Mouse (Mus musculus) kidney, postnatal 36 days (tissue): ENCODE results near the gene Cyp2f2.
A peak's percentile ranks its signal among the peaks of the same experiment; 100 is the strongest.

Experiments used
- DNase-seq, 2 experiments: peaks; one replicate each; pipeline ENCODE4 v3.0.0; 2021 to 2022; ENCODE audit warnings: mixed read lengths in 2 of 2

Cyp2f2 gene

DNA sequence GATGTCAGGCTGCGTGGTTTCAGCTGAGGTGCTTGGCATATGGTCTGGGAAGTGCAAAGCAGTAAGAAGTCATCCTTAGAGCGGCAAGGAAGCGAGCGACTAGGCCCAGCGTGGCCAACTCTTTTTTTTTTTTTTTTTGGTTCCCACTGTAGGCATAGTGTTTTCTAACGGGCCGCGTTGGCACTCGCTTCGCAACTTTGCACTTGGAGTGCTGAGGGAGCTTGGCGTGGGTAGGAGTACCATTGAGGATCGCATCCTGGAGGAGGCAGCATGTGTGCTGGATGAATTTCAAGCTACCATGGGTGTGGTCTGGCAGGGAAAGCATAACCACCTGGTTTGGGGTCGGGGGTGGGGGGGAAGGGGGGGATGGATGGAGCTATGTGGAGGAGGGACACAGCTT is 36.3 kb downstream of the Cyp2f2 start:
- no peak for DNase-seq

DNA sequence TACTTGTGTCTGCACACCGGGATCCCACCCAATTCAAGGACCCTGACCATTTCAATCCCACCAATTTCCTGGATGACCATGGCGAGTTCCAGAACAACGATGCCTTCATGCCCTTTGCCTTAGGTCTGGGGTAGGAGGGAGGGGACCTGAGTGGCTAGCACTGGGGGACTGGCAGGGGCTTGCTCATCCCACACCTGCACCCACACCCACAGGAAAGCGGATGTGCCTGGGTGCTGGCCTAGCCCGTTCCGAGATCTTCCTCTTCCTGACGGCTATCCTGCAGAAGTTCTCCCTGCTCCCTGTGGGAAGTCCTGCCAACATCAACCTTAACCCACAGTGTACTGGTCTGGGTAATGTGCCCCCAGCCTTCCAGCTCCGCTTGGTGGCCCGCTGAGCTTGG is 38.5 kb downstream of the Cyp2f2 start:
- no peak for DNase-seq

DNA sequence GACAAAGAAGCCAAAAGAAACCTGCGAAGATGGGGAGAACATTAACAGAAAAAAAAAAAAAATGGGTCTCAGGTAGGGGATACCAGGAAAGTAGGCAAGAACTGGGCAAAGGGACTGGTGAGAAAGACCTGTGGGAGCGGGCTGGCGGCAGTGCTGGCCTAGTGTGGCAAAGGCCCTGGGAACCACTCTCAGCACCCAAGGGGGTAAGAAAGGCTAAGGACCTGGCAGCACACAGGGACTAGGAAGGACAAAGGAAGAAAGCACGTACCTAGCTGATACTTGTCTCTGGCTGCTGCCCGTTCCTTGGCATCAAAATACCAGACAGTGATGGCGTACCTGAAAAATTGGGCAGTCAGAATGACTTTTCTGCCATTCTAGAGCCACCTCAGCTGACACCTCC is 39.5 kb downstream of the Cyp2f2 start:
- DNase-seq = no peak

DNA sequence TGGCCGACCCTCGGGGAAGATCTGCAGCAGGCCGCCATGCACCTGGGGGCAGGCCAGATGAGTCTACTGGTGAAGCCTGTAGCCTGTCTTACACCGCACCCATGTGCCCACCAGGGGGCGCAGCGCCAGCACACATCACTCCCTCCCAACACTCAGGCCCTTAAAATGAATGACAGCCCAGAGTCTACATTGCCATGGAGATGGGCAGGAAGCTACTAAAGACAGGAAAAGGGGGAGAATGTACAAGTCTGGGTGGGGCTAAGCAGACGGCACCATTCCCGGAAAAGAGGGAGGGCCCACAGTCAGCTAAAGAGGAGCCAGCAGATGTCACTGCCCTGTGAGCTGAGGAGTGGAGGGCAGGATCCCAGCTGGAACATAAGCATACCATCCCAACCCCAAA is 40.2 kb downstream of the Cyp2f2 start:
- peak; percentile 95 for DNase-seq

DNA sequence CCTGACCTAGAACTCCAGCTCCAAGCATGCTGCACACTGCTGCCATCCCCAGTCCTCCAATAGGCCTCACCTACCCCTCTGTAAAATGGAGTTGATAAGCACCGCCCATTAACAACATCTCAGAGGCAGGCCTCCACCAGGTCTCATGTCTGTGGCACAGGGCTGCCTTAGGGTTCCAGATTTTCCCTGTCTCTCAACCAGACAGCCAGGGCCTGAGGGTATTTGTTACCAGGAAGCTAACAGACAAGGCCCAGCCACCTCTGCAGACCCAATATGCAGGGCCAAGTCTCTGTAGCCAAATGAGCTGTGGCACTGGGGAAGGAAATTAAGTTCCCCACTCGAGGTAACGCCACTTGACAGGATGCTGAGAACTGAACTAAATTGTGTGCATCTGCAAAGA is 41.2 kb downstream of the Cyp2f2 start:
- no peak for DNase-seq

DNA sequence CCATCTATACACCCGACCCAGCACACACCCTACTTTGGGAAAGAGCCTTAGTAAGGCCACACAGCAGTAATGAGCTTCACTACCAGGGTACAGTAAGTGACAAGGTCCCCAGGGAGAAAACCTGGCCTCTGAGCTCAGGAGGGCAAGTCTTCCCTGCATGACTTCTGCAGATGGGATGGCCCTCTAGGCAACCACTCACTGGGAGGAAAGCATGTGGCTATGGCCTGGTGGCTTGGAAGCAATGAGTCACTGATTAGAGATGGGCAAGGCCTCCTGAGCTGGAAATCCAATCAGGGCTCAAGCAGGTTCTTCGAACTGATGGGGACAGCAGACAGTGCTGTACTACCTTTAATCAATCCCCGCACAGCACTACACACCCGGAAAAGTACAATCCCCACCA is 42.0 kb downstream of the Cyp2f2 start:
- DNase-seq = no peak

DNA sequence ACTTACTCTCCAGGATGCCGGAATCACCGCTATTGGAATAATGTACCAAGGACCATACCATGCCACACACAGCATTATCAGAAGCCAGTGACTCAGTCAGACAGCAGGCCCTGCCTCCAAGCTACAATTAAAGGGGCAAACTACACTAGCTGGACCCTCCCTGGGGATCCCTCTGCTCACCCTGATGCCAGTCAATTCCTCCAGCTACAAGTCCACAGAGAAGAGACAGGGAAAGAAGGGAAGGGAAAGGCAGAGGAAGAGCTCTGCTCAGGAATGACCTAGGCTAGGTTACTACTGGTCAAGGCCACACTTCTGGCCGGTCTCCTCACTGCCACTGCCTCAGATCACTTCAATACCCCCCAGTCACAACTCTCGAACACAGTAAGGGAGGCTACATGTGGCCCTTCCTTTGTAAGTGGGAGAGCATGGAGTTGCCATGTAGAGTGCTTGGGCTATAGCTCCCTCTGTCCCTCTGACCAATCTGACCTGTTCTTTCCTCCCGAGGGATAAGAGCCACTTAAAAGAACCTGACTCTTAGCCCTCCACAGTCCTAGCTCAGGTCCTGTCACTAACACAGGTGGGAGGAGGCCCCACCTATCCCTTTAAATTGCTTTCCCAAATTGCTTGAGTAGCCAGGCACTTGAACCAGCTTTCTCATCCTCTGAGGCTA is 43.2 kb downstream of the Cyp2f2 start:
- DNase-seq = no peak

DNA sequence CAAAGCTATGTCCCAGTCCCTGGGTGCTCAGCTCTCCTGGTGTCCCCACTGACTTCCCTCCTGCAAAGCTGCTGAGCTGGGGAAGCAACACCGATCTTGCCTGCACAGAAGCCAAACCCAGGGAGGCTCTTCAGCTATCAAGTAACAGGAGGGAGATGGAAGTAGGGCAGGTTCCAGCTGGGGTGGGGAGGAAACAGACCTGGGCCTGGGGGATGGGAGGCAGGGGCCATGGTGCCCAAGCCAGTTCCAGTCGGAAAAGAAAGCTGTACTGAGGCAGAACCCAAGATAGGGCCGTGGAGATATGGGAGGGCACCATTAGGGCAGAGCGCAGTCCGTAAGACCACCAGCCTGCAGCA is 43.7 kb downstream of the Cyp2f2 start:
- no peak for DNase-seq

DNA sequence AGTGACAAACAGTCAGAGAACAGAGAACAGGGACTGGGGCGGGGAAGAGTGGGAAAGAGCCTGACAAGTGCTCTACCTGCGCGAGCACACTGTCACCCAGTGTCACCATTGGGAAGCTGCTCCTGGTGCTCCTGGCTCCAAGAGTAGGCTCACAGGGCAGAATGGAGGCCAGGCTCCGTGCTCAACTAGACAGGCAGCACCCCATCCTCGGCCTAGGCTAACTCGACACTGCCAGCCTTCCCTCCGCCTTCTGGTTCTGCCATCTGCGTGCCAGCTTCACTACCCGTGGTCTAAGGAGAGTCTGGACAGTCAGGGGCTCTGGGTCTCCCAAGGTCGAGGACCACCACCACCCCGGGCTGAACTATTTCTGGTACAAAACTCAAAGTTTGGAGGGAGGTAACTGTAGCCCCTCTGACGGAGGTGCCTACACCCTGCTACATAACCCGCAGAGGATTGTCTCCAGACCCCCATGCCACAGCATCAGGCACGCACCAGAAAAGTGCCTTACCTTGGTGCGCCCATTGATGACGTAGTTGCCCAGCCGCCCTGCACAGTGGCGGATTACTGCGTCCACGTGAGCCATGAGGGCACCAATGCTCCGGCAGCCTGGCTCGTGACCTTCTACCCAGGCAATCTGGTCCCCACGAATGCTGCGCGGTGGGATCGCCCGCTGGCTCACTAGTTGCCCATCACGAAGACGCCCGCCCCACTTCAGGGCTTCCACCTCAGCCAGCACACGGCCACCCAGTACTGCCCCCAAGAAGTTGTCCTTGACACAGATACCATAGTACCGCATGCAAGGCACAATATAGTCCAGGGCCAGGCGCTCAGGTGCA is 44.6 kb downstream of the Cyp2f2 start:
- peak in 1 of 2 experiments; percentile 59 for DNase-seq

DNA sequence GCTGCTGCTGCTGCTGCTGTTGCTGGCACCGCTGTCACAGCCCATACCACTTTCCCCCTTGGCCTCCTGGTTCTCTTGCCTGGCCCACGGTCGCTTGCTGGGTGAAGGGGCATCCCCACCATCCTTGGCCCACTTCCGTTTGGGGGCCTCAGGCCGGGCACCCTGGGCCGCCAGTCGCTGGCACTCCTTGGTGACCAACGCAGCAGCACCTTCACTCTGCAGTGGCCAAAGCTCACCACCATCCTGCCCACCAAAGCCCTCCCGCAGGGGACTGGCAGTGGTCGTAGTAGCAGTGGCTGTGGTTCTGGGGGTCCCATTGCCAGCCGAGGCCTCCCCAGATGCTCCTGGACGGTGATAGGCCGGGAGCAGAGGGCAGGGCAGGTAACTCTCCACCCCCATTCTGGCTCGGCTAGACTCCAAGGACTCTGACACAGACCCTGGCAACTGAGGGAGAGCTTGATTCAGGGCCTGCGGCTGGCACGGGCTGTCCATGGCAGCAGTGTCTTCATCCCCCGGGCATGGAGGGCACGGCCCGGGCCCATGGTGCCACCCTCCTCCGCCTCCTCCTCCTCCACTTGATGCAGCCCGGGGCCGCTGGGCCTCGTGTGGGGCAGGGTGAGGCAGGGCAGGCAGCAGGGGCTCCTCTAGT is 45.4 kb downstream of the Cyp2f2 start:
- DNase-seq = peak; percentile 56 to 73

DNA sequence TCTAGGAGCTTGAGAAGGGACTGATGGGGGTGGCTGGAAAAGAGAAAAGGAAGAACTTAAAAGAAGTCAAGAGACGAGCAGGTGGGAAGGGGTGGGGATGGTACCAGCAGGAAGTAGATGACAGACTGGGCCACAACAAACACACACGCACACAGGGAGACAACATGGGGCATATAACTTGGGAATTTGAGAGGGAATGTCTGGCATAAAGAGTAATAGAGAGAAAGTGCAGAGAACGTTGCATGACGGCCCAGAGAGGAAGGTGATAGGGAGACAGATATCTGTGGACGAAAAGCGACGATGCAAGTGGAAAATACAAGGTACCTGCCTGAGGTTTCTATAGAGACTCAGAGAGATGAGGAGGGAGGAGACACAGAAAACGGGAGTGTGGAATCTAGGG is 46.0 kb downstream of the Cyp2f2 start:
- no peak for DNase-seq

DNA sequence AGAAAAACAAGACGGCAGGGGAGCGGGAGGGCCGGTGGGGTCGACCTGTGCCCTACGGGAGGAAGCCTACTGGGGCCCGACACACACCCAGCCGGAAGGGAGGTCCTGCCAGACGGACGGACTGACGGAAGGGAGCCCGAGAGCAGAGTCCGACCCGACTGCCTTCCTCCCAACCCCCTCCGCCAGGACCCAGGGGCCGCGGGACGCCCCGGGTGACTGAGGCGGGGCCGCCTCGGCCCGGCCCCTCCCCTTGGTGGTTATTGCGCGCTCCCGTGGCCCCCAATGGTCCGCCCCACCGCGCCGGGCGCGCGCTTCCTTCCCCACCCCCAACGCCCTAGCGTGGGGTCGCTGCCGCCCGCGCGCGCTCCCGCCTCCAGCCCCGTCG is 46.5 kb downstream of the Cyp2f2 start:
- DNase-seq = peak; percentile 94 to 95

DNA sequence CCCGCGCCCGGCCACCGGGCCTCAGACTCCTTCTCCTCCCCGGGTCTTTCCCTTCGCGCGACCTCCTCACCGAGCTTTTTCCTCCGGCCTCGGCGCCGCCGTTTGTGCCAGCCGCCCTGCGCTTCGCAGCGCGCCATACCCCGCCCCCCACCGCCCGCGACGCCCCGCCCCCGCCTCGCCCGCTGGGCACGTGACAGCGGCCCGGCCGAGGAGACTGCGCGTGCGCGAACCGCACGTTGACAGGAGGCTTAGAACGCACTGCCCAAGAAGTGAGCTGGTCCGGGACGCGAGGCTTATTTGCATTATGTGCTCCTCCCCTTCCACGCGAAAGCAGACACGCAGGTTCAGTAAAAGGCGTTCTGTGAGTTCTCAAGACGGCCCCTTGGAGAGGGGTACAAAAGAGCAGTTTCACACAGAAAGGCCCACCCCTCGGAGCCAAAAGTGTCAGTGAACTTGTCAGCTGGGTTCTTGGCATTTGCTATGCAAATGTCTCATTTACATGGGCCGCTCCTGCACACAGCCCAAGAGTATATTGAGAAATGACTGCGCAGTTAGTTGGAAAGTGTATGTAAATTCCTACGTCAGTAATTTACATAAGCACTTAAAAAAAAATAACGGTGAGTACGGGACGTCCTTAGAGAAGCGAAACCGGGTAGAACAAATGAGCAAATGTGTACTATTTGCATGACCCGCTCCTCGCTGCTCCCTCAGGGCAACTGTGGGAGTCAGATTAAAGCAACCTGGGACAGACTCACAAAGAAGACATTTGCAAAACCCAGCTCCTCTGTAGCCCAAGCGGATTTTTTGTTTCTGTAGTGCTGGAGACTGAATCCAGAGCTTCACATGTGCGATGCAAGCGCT is 47.1 kb downstream of the Cyp2f2 start, which contains the start of gene Egln2:
Gene Egln2, minus strand, starts transcription at position 189 of the 861 bp plus-strand sequence.
- DNase-seq = peak; percentile 97 to 98

DNA sequence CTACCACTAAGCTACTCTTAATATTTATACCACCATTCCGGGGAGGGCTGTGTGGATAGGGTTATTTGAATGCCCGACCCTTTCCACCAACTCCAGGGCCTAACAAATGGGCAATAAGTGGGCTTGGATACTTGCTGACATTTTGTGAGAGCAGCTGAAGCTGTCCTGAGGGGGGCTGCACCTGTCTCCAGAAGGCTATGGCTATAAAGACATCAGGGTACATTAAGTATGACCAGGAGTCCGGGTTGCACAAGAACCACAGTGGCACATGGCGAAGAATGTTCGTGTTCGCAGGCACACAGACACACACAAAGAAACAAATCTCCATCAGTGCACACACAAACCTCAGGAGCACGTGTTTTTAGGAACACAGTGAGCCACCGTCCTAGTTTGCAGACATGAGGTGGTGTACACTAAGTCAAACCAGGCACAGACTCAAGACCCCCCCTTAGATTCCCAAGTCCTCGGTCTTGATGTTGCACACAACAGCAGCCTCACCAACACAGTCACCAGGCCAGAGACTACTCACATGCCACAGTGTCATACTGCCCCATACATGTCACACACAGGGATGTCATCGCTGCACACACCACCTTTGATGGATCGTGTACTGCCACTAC is 47.9 kb downstream of the Cyp2f2 start:
- DNase-seq = no peak

DNA sequence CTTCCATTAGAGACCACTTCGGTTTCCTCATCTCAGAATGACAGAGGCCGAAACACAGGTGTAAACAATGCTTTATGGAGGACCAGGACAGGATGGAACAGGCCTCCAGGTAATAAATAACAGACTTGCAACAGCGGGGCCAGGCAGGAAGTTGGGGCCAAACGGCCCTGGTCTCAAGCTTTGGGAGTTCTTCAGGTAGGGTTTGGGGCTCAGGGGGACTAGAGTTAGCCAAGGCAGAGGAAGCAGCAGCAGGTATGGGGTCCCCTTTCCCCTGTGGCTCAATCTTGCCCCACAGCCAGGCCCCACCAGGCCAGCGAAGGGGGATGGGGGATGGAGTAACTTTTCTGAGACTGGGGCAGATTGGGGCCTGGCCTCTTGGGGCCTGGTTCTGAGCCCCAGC is 48.7 kb downstream of the Cyp2f2 start:
- peak; percentile 45 to 49 for DNase-seq

DNA sequence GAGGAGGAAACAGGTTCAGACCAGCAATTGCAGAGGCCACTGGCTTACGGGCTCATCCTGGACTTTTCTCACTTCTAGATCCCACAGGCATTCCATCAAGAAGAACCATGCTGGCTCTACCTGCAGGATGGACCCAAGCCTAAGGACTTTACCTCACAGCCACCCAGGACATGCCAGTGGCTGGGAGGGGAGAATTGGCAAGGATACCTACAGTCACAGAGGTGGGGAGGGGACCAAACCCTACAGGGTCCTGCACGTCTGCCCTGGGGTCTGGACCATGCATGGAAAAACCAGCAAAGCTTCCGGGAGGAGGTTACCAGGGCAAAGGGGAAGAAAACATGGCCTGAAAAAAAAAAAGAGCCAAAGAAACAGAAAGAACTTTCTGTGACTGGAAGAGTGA is 51.3 kb downstream of the Cyp2f2 start:
- no peak for DNase-seq

DNA sequence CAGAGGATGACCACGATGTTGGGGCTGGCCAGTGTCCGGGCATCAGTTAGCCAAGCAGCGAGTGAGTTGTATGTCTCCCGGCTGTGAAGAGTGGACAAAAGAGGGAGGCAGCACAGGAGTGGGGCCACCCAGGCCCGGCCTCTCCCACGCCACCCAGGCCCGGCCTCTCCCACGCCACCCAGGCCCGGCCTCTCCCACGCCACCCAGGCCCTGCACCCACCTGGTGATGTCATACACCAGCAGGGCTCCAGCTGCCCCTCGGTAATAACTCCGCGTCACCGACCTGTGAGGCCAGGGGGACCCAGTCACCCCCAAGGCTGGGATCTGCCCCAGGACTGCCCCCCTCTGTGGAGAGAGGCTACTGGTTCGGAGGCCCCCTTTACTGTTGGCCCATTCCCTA is 54.8 kb downstream of the Cyp2f2 start:
- no peak for DNase-seq

DNA sequence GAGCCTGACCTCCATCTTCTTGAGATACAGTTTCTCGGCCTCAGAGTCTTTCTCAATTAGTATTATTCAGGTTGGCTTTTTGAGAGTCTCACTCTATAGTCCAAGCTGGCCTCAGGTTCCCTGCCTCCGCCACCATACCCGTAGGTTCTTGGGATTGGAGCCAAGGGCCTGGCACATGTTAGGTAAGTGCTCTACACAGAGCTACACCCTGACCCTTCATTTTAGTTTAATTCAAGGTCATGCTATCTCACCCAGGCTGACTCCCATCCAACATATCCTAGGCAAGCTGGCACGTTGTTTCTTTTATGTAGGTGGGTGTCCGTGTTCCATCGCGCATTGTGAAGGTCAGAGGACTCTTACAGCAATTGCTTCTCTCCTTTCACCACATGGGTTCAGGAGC is 55.2 kb downstream of the Cyp2f2 start:
- no peak for DNase-seq

DNA sequence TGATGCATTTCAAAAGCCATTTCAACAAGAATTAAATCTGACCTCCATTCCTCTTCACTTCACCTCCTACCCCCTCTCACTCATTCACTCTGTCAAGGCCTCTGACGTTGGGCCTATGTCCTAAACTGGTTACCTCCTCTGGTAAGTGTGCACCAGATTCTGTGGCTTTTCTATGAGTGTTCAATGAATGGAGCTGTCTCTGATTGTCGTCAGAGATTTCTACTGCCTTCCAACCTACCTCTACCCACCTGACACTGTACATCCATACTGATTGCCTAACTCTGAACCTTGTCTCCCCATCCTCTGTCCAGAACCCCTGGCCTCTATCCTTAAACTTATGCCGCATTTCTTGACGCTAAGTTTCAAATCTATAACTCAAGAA is 58.2 kb downstream of the Cyp2f2 start:
- no peak for DNase-seq

DNA sequence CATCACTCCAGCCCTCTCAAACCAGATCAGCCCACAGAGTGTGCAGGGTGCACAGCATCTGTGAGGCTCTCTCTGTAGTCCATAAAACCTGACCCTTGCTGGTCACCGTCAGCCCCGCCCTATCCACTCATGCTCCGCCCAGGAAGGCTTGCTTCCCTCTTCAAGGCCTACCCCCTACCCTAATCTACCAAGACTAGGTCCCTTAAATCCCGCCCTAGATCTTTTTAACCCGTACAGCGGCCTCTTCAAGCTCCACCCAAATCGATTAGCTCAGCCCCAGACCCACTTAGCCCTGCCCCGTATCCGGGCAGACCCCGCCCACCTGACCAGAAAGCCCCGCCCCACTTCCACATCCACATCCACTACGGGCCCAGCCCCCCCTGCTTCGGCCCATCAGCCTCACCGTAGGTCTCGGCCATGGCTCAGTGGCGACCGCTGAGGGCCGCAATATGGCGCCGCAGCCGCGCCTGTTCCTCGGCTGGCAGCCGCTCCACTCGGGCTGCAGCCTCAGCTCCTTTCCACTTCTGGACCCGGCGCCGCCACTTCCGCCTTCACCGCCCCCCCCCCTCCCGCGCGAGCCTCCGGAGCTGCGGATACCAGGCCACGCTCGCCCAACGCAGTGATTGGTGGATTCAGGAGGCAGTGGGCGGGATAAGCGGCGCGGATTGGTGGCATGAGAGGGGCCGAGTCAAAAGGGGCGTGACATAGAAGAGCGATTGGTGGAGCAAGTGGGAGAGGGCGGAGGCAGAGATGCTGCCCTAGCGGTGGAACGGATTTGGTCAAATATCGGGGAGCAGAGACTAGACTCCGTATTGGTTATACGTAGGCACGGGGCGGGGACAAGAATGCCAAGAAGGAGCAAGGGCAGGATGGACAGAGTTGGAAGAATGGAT is 58.9 kb downstream of the Cyp2f2 start, which contains the start of gene Rab4b:
Gene Rab4b, minus strand, starts transcription at position 573 of the 893 bp plus-strand sequence.
- DNase-seq = peak; percentile 99 to 100

DNA sequence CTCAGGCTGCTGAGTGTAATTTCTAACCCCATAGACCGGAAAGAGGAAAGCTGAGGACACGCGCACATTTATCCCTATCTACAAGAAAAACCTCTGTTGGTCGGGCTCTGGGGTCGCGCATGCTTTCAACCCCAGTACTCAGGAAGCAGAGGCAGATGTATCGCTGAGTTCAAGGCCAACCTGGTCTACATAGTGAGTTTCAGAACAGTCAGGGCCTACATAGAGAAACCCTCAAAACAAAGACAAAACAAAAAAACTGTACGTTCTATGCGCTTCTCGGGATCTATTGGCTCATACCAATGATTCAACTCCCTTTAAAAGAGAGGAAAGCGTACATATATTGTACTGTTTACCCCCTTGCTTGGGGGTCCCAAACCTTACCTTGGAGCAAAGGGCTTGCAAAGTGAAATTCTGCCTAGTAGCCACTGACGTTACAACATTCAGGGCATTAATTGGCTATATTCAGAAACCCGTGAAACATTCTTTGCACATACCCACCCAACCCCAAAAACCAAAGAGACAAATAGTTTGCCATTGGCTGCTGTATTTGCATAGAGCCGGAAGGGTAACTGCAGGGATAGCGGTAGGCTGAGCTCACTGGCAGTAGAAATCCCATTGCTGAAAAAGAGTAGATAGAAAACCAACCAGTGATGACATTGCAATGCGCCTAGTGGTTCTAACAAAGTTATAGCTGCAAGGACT is 59.7 kb downstream of the Cyp2f2 start:
- no peak for DNase-seq
